17 mouse cellular contexts compared by ENCODE assay signal in the genomic region with DNA sequence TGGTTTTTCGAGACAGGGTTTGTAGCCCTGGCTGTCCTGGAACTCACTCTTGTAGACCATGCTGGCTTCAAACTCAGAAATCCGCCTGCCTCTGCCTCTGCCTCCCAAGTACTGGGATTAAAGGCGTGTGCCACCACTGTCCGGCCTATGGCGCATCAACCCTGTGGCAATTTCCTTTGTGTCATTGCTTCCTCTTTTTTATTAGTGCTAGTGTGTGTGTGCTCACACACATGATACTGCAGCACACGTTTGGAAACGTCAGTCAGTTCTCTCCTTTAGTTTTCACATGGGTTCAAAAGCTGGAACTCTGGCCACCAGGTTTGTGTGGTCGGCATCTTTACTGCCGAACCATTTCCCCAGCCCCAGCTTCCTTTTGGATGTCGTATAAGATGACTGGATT.
"Had no signal": no experiment of that assay in that cellular context is flagged by ENCODE, and none has a peak within 500 bp of the region (broad histone marks: within the 10 kb centered on the region; RNA-seq: fewer than 3 reads in every experiment).

No protein-coding gene starts in this region.

- H3K9me3 ChIP-seq: intestine, embryonic 15.5 days; kidney, embryonic 15.5 days; limb, embryonic 12.5 days; midbrain, embryonic 10.5 days; midbrain, embryonic 15.5 days; neural tube, embryonic 15.5 days had no signal

- H3K27ac ChIP-seq: intestine, embryonic 15.5 days; kidney, embryonic 15.5 days; limb, embryonic 12.5 days; liver, embryonic 14.5 days; midbrain, embryonic 10.5 days; midbrain, embryonic 15.5 days; neural tube, embryonic 15.5 days; stomach, postnatal 0 days had no signal

- H3K4me3 ChIP-seq: intestine, embryonic 15.5 days; kidney, embryonic 15.5 days; limb, embryonic 12.5 days; midbrain, embryonic 10.5 days; midbrain, embryonic 15.5 days; myocyte; neural tube, embryonic 15.5 days had no signal

- H3K27me3 ChIP-seq: intestine, embryonic 15.5 days; kidney, embryonic 15.5 days; limb, embryonic 12.5 days; midbrain, embryonic 15.5 days; neural tube, embryonic 15.5 days had no signal

- H3K36me3 ChIP-seq: intestine, embryonic 15.5 days; midbrain, embryonic 15.5 days; neural tube, embryonic 15.5 days had no signal

- DNase-seq: kidney, adult 18-20 months; kidney, postnatal 14 days; layer of hippocampus, adult 9-11 months; liver; lung, adult 2 months; right cerebral cortex, postnatal 14 days; thymus, postnatal 4 days had no signal

- ATAC-seq: intestine, embryonic 15.5 days; lung, postnatal 0 days; midbrain, embryonic 15.5 days had no signal
